Mouse (Mus musculus) cerebellum, postnatal 10 days (tissue): ENCODE data around the gene Aspdh.
A peak's percentile ranks its signal among the peaks of the same experiment; 100 is the strongest.

ENCODE experiments used
- DNase-seq, 2 experiments: peaks; one replicate each; pipeline ENCODE4 v3.0.0; 2021; ENCODE audit warnings: mixed read lengths in 2 of 2

Aspdh gene

DNA sequence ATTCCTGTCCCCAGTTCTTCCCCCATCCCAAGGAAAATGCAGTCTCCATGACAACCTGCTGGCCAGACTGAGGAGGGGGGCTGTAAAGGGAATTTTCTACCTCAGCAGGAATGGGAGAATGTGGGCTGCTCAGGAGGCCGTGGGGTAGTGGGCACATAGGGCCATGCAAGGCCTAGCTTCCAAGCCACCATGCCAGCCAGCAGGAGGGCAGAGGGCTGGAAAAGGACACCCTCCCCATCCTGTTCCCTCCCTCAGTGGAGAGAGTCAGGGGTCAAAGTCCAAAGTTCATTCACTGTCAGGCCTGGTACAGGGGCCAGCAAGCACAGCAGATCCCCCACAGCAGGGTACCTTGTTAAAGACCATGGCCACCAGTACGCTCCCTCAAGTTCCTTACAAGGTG, at the start of gene Aspdh:
Gene Aspdh (plus strand): TSS at position 281 of the 400 bp plus-strand sequence.
- DNase-seq: peak; percentile 64 to 67

- peak in 1 of 2 experiments; percentile 39 for DNase-seq
Observed at GRCm38 (mm10) chr7:44427666-44428065, 37.5 kb upstream of the Aspdh start.

DNA sequence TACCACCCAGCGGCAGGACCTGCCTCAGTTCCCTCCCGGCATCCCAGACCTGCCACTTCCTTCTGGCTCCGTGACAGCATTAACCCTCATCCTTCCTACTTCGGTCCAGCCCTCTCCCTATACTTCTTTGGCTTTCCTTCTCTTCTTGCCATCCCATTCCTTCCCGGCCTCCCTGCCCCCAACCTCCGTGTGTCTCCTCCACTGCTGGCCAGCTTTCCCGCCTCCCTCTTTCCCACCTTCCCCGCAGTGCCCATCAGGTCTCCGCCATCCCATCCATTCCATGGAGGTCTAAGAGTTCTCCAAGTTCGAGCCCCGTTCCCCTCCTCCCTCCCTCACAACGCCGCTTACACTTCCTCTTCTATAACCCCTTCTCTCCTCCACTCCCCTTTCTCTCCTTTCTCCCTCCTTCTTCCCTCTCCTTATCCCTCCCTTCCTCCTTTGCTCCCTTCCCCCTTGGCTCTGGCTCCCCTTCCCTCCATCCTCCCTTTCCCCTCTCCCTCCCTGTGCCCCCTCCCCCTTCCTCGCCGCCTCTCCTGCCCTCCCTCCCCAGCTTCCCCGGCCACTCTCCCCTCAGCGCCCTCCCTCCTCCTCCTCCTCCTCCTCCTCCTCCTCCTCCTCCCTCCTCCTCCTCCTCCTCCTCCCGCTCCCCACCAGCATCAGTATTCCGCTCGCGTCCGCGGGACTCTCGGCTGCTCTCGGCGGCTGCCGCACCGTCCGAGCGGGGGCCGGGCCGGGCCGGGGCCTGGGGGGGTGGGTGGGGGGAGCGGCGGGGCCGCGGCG, 36.8 kb upstream of the Aspdh start:
- DNase-seq: peak; percentile 82 to 90

DNA sequence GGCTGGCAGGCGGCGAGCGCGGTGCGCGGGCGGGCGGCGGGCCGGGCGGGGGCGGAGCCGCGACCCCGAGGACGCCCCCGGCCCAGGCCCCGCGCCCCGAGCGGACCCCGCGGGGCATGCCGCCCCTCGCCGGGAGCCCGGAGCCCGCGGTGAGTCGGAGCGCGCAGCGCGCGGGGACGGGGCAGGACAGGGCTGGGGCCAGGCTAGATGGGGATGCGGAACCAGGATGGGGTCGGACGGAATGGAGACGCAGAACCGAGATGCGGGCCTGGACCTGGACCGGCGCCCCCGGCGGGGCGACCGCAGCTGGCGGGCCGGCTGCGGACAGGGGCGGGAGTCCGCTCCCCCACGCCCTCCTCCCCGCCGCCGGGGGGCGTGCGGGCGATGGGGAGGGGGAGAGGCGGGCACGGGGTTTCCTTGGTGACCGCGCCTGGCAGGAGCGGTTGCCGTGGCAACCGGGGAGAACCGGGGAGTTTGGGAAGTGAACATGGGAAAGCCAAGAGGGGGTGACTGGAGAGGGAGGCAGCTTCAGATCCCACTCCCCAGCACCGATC, 36.1 kb upstream of the Aspdh start, which contains the start of gene Lrrc4b:
Gene Lrrc4b (plus strand): TSS at position 51 of the 554 bp plus-strand sequence.
- peak; percentile 87 to 92 for DNase-seq

GRCm38 (mm10) chr7:44429534-44430488, 35.4 kb upstream of the Aspdh start:
- DNase-seq: peak; percentile 52 to 55

- no peak for DNase-seq
Observed at GRCm38 (mm10) chr7:44432550-44432949, 32.6 kb upstream of the Aspdh start.

GRCm38 (mm10) chr7:44433371-44433770, 31.8 kb upstream of the Aspdh start:
- peak; percentile 53 to 77 for DNase-seq

DNA sequence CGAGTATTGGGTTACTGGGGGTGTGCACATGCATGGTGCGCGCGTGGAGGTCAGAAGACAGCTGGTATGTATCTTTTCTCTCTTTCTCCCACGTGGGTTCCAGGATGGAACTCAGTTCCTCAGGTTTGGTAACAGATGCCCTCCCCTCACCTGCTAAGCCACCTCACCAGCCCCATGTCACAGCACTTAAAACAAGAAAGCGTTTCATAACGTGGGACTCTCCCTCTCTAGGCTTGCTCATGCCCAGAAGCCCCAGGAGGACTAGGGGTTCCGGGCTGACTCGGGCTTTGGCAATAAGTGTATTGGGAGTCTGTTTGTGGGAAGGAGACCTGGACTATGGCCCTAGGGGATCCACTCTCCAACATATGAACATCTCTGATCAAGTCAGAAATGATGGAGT, 31.1 kb upstream of the Aspdh start:
- no peak for DNase-seq

DNA sequence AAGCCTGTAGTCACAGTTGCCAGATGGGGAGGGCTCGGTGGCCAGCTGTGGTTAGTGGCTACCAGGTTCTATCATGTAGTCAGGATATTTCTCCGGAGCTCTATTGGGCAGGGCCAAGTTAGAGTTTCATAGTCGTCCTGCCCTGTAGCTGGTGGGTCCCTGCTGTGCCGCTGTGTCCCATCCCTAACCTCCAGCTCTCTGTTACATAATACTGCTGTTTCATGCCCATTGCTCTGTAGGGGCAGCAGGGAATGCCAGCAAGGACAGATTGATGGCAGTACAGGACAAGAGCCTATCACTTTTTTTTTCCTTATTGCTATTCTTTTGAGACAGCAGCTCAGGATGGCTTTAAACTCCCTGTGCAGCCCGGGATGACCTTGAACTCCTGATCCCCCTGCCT, 29.4 kb upstream of the Aspdh start:
- no peak for DNase-seq

GRCm38 (mm10) chr7:44436267-44436666, 28.9 kb upstream of the Aspdh start:
- DNase-seq: peak; percentile 52 to 58

DNA sequence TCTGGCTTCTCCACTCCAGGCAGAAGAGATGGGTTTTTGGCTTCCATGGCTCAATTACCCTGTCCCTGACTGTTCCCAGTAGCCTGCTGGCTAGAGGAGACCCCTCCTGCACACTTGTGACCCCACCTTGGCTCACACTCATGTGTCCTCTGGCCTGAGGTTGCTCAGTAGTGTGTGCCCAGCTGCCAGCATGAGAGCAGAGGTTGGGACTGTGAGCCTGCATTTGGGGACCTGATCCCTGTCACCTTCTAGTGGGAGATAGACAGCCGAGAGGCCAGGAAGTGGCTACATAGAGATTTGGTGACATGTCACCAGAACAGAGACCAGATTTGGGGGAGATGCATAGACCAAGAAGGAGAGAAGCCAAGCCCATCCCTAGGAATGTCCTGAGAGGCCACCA, 28.0 kb upstream of the Aspdh start:
- no peak for DNase-seq

DNA sequence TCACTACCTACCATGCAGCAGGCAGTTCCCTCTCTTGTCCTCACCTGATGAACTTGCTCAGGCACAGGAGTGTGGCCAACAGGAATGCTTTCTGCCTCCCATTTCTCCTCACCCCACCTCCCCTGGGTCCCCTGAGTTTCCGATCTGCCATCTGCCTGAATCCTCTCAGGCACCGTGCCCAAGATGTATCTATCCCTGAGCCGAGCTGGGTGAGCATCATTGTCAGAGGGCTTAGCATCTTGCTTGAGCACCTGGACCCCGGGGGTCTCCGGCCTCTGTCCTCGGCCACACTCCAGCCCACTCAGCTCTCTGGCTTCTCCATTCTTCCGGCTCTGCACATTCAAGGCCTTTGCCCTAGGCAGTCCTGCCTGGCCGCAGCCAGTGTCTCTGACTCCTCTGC, 27.3 kb upstream of the Aspdh start:
- DNase-seq: peak; percentile 79 to 82

- no peak for DNase-seq
Observed at GRCm38 (mm10) chr7:44439696-44440095, 25.5 kb upstream of the Aspdh start.

DNA sequence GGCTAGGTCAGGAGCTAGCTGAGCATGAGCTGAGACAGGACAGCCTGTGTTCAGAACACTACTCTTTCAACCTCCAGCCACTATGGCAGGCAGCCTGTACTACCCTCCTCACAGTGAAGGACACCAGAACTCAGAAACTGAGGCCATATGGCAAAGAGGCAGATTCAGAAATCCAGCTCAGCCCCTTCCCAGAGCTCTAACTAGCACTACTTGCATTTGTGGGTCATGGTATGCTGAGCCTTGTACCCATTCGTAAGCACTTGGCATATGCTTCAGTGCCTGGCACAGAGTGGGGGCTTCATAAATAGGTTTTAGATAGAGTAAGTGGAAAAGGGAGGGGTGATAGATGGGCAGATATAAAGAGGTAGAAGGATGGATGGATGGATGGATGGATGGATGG, 24.7 kb upstream of the Aspdh start:
- no peak for DNase-seq

GRCm38 (mm10) chr7:44441180-44441579, 24.0 kb upstream of the Aspdh start:
- peak; percentile 65 to 70 for DNase-seq

GRCm38 (mm10) chr7:44441648-44442109, 23.5 kb upstream of the Aspdh start:
- peak; percentile 87 to 89 for DNase-seq

GRCm38 (mm10) chr7:44442407-44442821, 22.8 kb upstream of the Aspdh start:
- DNase-seq: peak; percentile 81 to 85

DNA sequence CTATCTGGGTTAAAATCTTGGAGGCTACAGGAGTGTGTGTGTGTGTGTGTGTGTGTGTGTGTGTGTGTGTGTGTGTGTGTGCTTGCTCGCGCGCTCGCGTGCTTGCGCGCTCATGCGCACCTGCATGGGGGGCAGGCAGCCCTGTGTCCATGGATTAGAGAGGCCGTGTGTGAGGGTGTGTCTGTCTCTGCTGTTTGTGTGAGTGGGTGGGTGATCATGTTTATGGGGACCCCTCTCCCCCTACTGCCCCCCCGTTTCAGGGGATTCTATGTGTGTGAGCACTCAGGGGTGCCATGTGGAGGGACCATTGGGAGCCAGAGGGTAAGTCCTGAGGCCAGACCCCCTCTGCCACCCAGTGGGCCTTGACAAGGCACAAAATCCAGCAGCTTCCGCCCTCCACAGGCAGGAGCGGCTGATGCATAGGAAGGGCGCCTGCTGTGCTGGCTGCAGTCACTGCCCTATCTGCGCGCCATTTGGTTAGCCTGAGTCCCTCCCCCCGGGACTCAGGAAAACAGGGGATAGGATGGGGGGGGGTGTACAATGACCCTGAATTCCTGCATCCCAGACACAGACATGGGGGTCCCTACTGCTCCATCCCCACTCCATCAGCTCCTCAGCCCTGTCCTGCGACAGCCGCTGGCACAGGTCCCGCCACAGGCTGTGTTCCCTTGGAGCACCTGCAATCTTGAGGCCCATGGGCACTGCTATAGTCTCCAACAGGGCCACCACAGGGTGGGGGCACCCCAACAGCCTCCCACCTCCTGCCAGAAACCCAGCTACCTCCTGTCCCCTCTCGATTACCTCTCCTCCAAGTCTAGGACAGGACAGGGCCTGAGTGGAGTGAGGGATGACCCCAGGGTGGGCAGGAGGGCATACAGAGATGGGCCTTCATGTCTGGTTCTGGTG, 21.7 kb upstream of the Aspdh start:
- peak; percentile 76 to 82 for DNase-seq

- DNase-seq: no peak
Observed at GRCm38 (mm10) chr7:44444886-44445527, 20.2 kb upstream of the Aspdh start.

GRCm38 (mm10) chr7:44445528-44445923, 19.7 kb upstream of the Aspdh start:
- DNase-seq: peak in 1 of 2 experiments; percentile 38
